Mouse (Mus musculus) MEL (cell line): ENCODE measurements around the gene Zbtb46. TPM values are rescaled to one million over a fixed set of nuclear protein-coding genes. Genes with fewer than 3 reads are reported as not detected.

Experiments used
- DNase-seq: peaks from one replicate; pipeline ENCODE4 v3.0.0; 2011; ENCODE audit warnings: low read depth, low spot score
- H3K27ac ChIP-seq: 2 replicates; pipeline ENCODE4 v1.5.1; 2012; ENCODE audit warnings: low read depth, mild to moderate bottlenecking, control low read depth, low read length, moderate library complexity; ENCODE audit not compliant: control insufficient read depth
- H3K27me3 ChIP-seq, 2 experiments: fragments of 150-350 bp in 1 of 2; sonication (generic) in 1 of 2; 2 replicates each; pipeline ENCODE4 v1.6.1; 2012; ENCODE audit warnings: low read length in 2 of 2, mild to moderate bottlenecking in 2 of 2, improper control_type of control experiment in 1 of 2, moderate library complexity in 1 of 2; ENCODE audit not compliant: insufficient read depth in 2 of 2, control insufficient read depth in 1 of 2
- H3K36me3 ChIP-seq, 2 experiments: 2 replicates each; pipeline ENCODE4 v1.6.1; 2012 to 2014; ENCODE audit warnings: low read length in 2 of 2, improper control_type of control experiment in 1 of 2, inconsistent platforms in 1 of 2, mild to moderate bottlenecking in 1 of 2; ENCODE audit not compliant: insufficient read depth in 2 of 2, control insufficient read depth in 1 of 2
- H3K4me1 ChIP-seq, 2 experiments: fragments of 150-350 bp in 1 of 2; sonication (generic) in 1 of 2; 2 replicates each; pipeline ENCODE4 v1.6.1; 2012; ENCODE audit warnings: low read length in 2 of 2, improper control_type of control experiment in 1 of 2, mild to moderate bottlenecking in 1 of 2; ENCODE audit not compliant: insufficient read depth in 2 of 2, control insufficient read depth in 1 of 2
- H3K4me3 ChIP-seq, 2 experiments: fragments of 150-350 bp in 1 of 2; sonication (generic) in 1 of 2; 2 replicates each; pipeline ENCODE4 v1.5.1; 2012; ENCODE audit warnings: low read depth in 2 of 2, low read length in 2 of 2, mild to moderate bottlenecking in 2 of 2, moderate library complexity in 2 of 2, control low read depth in 1 of 2, improper control_type of control experiment in 1 of 2; ENCODE audit not compliant: control insufficient read depth in 1 of 2, insufficient read depth in 1 of 2
- H3K79me2 ChIP-seq: 2 replicates; pipeline ENCODE4 v1.6.1; 2012; ENCODE audit warnings: mild to moderate bottlenecking, low read length, moderate library complexity; ENCODE audit not compliant: control insufficient read depth, poor library complexity, insufficient read depth
- H3K9ac ChIP-seq: 2 replicates; pipeline ENCODE4 v1.6.1; 2012; ENCODE audit warnings: low read depth, mild to moderate bottlenecking, control low read depth, low read length, moderate library complexity; ENCODE audit not compliant: control insufficient read depth, poor library complexity, severe bottlenecking
- H3K9me3 ChIP-seq: fragments of 150-350 bp; sonication (generic); replicated peaks from 2 replicates; pipeline ENCODE4 v1.6.1; 2012; ENCODE audit warnings: mild to moderate bottlenecking, low read length, improper control_type of control experiment, moderate library complexity; ENCODE audit not compliant: insufficient read depth
- BHLHE40 ChIP-seq: IDR thresholded peaks from 2 replicates; pipeline ENCODE4 v1.6.1; 2012; ENCODE audit warnings: low read depth, mild to moderate bottlenecking, inconsistent platforms, low read length, improper control_type of control experiment, borderline replicate concordance
- CHD1 ChIP-seq: IDR thresholded peaks from 2 replicates; pipeline ENCODE4 v1.6.1; 2012; ENCODE audit warnings: low read depth, mild to moderate bottlenecking, inconsistent platforms, low read length, improper control_type of control experiment
- CHD2 ChIP-seq: IDR thresholded peaks from 2 replicates; pipeline ENCODE4 v1.6.1; 2011; ENCODE audit warnings: low read length, improper control_type of control experiment
- CTCF ChIP-seq, 3 experiments: IDR thresholded peaks in 2 of 3; conservative IDR thresholded peaks in 1 of 3; 2 replicates each; pipeline ENCODE4 v1.5.1; 2011 to 2012; ENCODE audit warnings: low read length in 3 of 3, low read depth in 2 of 3, mild to moderate bottlenecking in 2 of 3, improper control_type of control experiment in 1 of 3, inconsistent platforms in 1 of 3, mixed read lengths in 1 of 3, moderate library complexity in 1 of 3; ENCODE audit not compliant: control insufficient read depth in 1 of 3, insufficient read depth in 1 of 3, poor library complexity in 1 of 3, severe bottlenecking in 1 of 3
- E2F4 ChIP-seq: IDR thresholded peaks from 2 replicates; pipeline ENCODE4 v1.6.1; 2011; ENCODE audit warnings: low read depth, low read length, improper control_type of control experiment, borderline replicate concordance
- ELF1 ChIP-seq: IDR thresholded peaks from 2 replicates; pipeline ENCODE4 v1.6.1; 2014; ENCODE audit warnings: low read depth, mild to moderate bottlenecking, inconsistent platforms, low read length, improper control_type of control experiment, moderate library complexity
- EP300 ChIP-seq, 2 experiments: IDR thresholded peaks; 2 replicates each; pipeline ENCODE4 v1.6.1; 2011; ENCODE audit warnings: improper control_type of control experiment in 2 of 2, low read length in 2 of 2, low read depth in 1 of 2, mild to moderate bottlenecking in 1 of 2
- ETS1 ChIP-seq: IDR thresholded peaks from 2 replicates; pipeline ENCODE4 v1.6.1; 2012; ENCODE audit warnings: low read depth, mild to moderate bottlenecking, inconsistent platforms, low read length, improper control_type of control experiment, moderate library complexity
- HCFC1 ChIP-seq: IDR thresholded peaks from 2 replicates; pipeline ENCODE4 v1.6.1; 2012; ENCODE audit warnings: low read depth, mild to moderate bottlenecking, inconsistent platforms, low read length, improper control_type of control experiment, moderate library complexity
- JUND ChIP-seq: IDR thresholded peaks from 2 replicates; pipeline ENCODE4 v1.6.1; 2011; ENCODE audit warnings: low read depth, mild to moderate bottlenecking, improper control_type of control experiment, low read length
- KAT2A ChIP-seq: conservative IDR thresholded peaks from 2 replicates; pipeline ENCODE4 v1.6.1; 2012; ENCODE audit warnings: low read depth, low read length, improper control_type of control experiment, inconsistent platforms
- MAFK ChIP-seq: IDR thresholded peaks from 2 replicates; pipeline ENCODE4 v1.6.1; 2011; ENCODE audit warnings: low read depth, mild to moderate bottlenecking, low read length, improper control_type of control experiment, borderline replicate concordance
- MAX ChIP-seq: IDR thresholded peaks from 2 replicates; pipeline ENCODE4 v1.6.1; 2011; ENCODE audit warnings: low read length, improper control_type of control experiment
- MAZ ChIP-seq: IDR thresholded peaks from 2 replicates; pipeline ENCODE4 v1.6.1; 2012; ENCODE audit warnings: low read depth, mild to moderate bottlenecking, inconsistent platforms, low read length, improper control_type of control experiment
- MEF2A ChIP-seq: IDR thresholded peaks from 2 replicates; pipeline ENCODE4 v1.6.1; 2014; ENCODE audit warnings: low read depth, mild to moderate bottlenecking, inconsistent platforms, low read length, improper control_type of control experiment; ENCODE audit not compliant: poor library complexity, insufficient replicate concordance, severe bottlenecking; ENCODE audit errors: extremely low read depth
- MXI1 ChIP-seq: IDR thresholded peaks from 2 replicates; pipeline ENCODE4 v1.6.1; 2011; ENCODE audit warnings: mild to moderate bottlenecking, low read depth, low read length, improper control_type of control experiment
- MYB ChIP-seq: IDR thresholded peaks from 2 replicates; pipeline ENCODE4 v1.6.1; 2011; ENCODE audit warnings: mild to moderate bottlenecking, low read depth, low read length, improper control_type of control experiment
- MYC ChIP-seq: IDR thresholded peaks from 2 replicates; pipeline ENCODE4 v1.6.1; 2011; ENCODE audit warnings: low read depth, mild to moderate bottlenecking, low read length, improper control_type of control experiment, moderate library complexity
- NELFE ChIP-seq: IDR thresholded peaks from 2 replicates; pipeline ENCODE4 v1.6.1; 2011; ENCODE audit warnings: low read depth, low read length, improper control_type of control experiment
- NRF1 ChIP-seq: IDR thresholded peaks from 2 replicates; pipeline ENCODE4 v1.6.1; 2014; ENCODE audit warnings: low read depth, mild to moderate bottlenecking, inconsistent platforms, low read length, improper control_type of control experiment, moderate library complexity; ENCODE audit not compliant: poor library complexity, insufficient read depth, severe bottlenecking
- POLR2A ChIP-seq, 2 experiments: IDR thresholded peaks; 2 replicates each; pipeline ENCODE4 v1.6.1; 2011 to 2012; ENCODE audit warnings: low read length in 2 of 2, mild to moderate bottlenecking in 2 of 2, control low read depth in 1 of 2, improper control_type of control experiment in 1 of 2, low read depth in 1 of 2, moderate library complexity in 1 of 2; ENCODE audit not compliant: control insufficient read depth in 1 of 2, insufficient read depth in 1 of 2, poor library complexity in 1 of 2
- POLR2AphosphoS2 ChIP-seq: IDR thresholded peaks from 2 replicates; pipeline ENCODE4 v1.6.1; 2011; ENCODE audit warnings: low read length, improper control_type of control experiment
- POLR2AphosphoS5 ChIP-seq: IDR thresholded peaks from 2 replicates; pipeline ENCODE4 v1.6.1; 2012; ENCODE audit warnings: low read depth, borderline replicate concordance, mild to moderate bottlenecking, inconsistent platforms, low read length, moderate library complexity, mixed read lengths
- RAD21 ChIP-seq: IDR thresholded peaks from 2 replicates; pipeline ENCODE4 v1.6.1; 2011; ENCODE audit warnings: mild to moderate bottlenecking, low read depth, low read length, improper control_type of control experiment
- RCOR1 ChIP-seq: IDR thresholded peaks from 2 replicates; pipeline ENCODE4 v1.6.1; 2012; ENCODE audit warnings: low read depth, mild to moderate bottlenecking, inconsistent platforms, low read length, improper control_type of control experiment
- SIN3A ChIP-seq: IDR thresholded peaks from 2 replicates; pipeline ENCODE4 v1.6.1; 2012; ENCODE audit warnings: low read length, improper control_type of control experiment, inconsistent platforms
- SMC3 ChIP-seq: IDR thresholded peaks from 2 replicates; pipeline ENCODE4 v1.6.1; 2011; ENCODE audit warnings: low read depth, low read length, improper control_type of control experiment
- TAL1 ChIP-seq: IDR thresholded peaks from 2 replicates; pipeline ENCODE4 v1.6.1; 2012; ENCODE audit warnings: mild to moderate bottlenecking, inconsistent platforms, low read length, moderate library complexity, mixed read lengths
- TBP ChIP-seq: IDR thresholded peaks from 2 replicates; pipeline ENCODE4 v1.8.0; 2011; ENCODE audit warnings: low read depth, low read length, improper control_type of control experiment
- TCF12 ChIP-seq: IDR thresholded peaks from 2 replicates; pipeline ENCODE4 v1.6.1; 2014; ENCODE audit warnings: low read depth, mild to moderate bottlenecking, inconsistent platforms, low read length, improper control_type of control experiment, moderate library complexity
- UBTF ChIP-seq: IDR thresholded peaks from 2 replicates; pipeline ENCODE4 v1.6.1; 2012; ENCODE audit warnings: low read depth, mild to moderate bottlenecking, inconsistent platforms, low read length, improper control_type of control experiment, moderate library complexity, borderline replicate concordance; ENCODE audit not compliant: insufficient read depth
- USF1 ChIP-seq: IDR thresholded peaks from 2 replicates; pipeline ENCODE4 v1.6.1; 2014; ENCODE audit warnings: low read depth, mild to moderate bottlenecking, inconsistent platforms, low read length, improper control_type of control experiment, moderate library complexity
- ZC3H11A ChIP-seq: IDR thresholded peaks from 2 replicates; pipeline ENCODE4 v1.6.1; 2012; ENCODE audit warnings: low read depth, mild to moderate bottlenecking, inconsistent platforms, low read length, improper control_type of control experiment
- ZKSCAN1 ChIP-seq: IDR thresholded peaks from 2 replicates; pipeline ENCODE4 v1.6.1; 2012; ENCODE audit warnings: low read depth, mild to moderate bottlenecking, inconsistent platforms, low read length, improper control_type of control experiment, moderate library complexity
- ZMIZ1 ChIP-seq: IDR thresholded peaks from 2 replicates; pipeline ENCODE4 v1.6.1; 2012; ENCODE audit warnings: low read depth, mild to moderate bottlenecking, inconsistent platforms, low read length, improper control_type of control experiment, moderate library complexity
- ZNF384 ChIP-seq: IDR thresholded peaks from 2 replicates; pipeline ENCODE4 v1.6.1; 2012; ENCODE audit warnings: low read depth, mild to moderate bottlenecking, inconsistent platforms, low read length, improper control_type of control experiment
- polyA plus RNA-seq, 2 experiments: library from polyadenylated mRNA; stranded (reverse) in 1 of 2; unstranded in 1 of 2; fragments of >175 nt in 1 of 2; fragments of >200 nt in 1 of 2; gene quantifications; 2 replicates each; pipeline versions ENCODE4 v1.2.1 to v1.2.4; 2012; ENCODE audit warnings: low replicate concordance in 2 of 2, low read depth in 1 of 2; ENCODE audit not compliant: insufficient read length in 2 of 2, insufficient read depth in 1 of 2, missing spikeins in 1 of 2
- total RNA-seq: library from RNA; depleted of rRNA; stranded (reverse); fragments of 300-350 nt; gene quantifications from 2 replicates; pipeline ENCODE4 v1.2.3, GENCODE M21; 2012

The Zbtb46 gene
- total and polyA plus RNA-seq, 3 experiments = 0.23 to 0.64 TPM; not detected in 1

DNA sequence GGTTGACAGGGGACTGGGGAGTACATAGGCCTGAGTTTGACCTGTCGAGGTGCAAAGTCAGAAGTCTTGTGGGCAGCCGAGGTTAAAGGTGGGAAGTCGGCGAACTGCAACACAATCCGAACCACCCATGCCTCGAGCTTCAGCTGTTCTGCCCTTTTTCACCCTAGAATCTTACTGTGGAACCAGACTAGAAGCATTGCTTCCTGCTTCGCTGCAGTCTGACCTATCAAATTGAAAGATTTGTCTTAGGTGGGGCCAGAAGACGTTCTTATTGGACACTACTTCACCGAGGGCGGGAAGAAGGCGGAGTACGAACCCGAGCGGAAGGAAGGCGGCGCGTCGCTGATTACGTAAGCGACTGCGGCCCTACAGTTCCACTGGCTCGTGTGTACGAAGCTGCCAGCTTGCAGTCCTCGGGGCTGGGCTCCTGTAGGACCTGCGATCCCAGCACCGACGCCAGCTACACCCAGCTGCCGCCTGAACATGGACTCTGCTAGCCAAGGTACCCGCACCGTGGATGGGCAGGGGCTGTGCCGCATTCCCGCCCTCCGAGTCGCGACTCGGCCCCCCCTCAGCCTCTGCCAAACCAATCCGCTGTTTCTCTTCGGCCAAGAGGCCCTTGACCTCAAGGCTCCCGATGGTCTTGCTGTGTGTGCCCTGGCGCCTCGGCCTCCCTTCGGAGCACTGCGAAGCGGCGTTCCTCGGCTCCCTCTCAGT is 37.8 kb upstream of the Zbtb46 start, which contains the start of gene Tpd52l2:
Tpd52l2 (plus strand) TSS at position 312 of the 717 bp plus-strand sequence.
- peak within 1 kb of the TSS; percentile 94 to 98 for H3K4me3 ChIP-seq
- H3K79me2 ChIP-seq = peaks cover 20% of the 10 kb centered on the region
- DNase-seq = peak; percentile 98
- H3K9ac ChIP-seq = peak within 1 kb of the TSS; percentile 94
- no peaks in the 10 kb centered on the region for H3K9me3 ChIP-seq
- peaks cover 5 to 10% of the 10 kb centered on the region in 2 experiments; a peak in 3 of 4 replicates for H3K4me1 ChIP-seq
- H3K36me3 ChIP-seq = peaks cover 0 to 7% of the 10 kb centered on the region in 2 experiments; a peak in 3 of 4 replicates
- H3K27me3 ChIP-seq = no peaks in the 10 kb centered on the region
- peak within 1 kb of the TSS; percentile 91 for H3K27ac ChIP-seq
- TF ChIP-seq ETS1 (peak; percentile 51; the same call in 1 of the 2 replicates), NELFE (peak; percentile 83), MXI1 (peak; percentile 91), CHD2 (0 out of 2 replicates have a peak, but pooled peaks have one; percentile 40), EP300 (IDR thresholded peaks at IDR 0.05; ENCODE audit: low read depth in 1 of 2, low read length in 2 of 2) (no peak), SIN3A (peak; percentile 87), CHD1 (no peak), JUND (no peak), TCF12 (peak; percentile 10; the same call in 1 of the 2 replicates), ZMIZ1 (no peak; the same call in 1 of the 2 replicates), MAZ (0 out of 2 replicates have a peak, but pooled peaks have one; percentile 24), POLR2A (IDR thresholded peaks at IDR 0.05; ENCODE audit: control insufficient read depth in 1 of 2, insufficient read depth in 1 of 2, low read depth in 1 of 2, low read length in 2 of 2, poor library complexity in 1 of 2) (peak; percentile 76 to 87), TBP (peak; percentile 70; the same call in 1 of the 2 replicates), E2F4 (peak; percentile 82), MAX (peak; percentile 81), ZKSCAN1 (no peak), RCOR1 (no peak), ZC3H11A (no peak), TAL1 (no peak), KAT2A (no peak; the same call in 1 of the 2 replicates), HCFC1 (peak; percentile 93), ELF1 (peak; percentile 91), POLR2AphosphoS2 (peak; percentile 80), USF1 (no peak), MYB (no peak), NRF1 (no peak), POLR2AphosphoS5 (no peak), MAFK (no peak), SMC3 (no peak), UBTF (no peak), BHLHE40 (no peak), MYC (peak; percentile 74; the same call in 1 of the 2 replicates), MEF2A (no peak), ZNF384 (no peak), CTCF (IDR thresholded peaks at IDR 0.05 in 2 of 3, conservative IDR thresholded peaks at IDR 0.05 in 1 of 3; ENCODE audit: control insufficient read depth in 1 of 3, insufficient read depth in 1 of 3, low read depth in 2 of 3, low read length in 3 of 3, poor library complexity in 1 of 3, severe bottlenecking in 1 of 3) (no peak), RAD21 (no peak)
